Mouse (Mus musculus): ENCODE data around the gene Slc35g3. TPM values are rescaled to one million over a fixed set of nuclear protein-coding genes. Genes with fewer than 3 reads are reported as not detected.

Gene Slc35g3
- total and polyA plus RNA-seq, 3 experiments: not detected

GRCm38 (mm10) chr11:69803786-69804651, 42.3 kb upstream of the Slc35g3 start (continued):
- TF ChIP-seq MXI1 (IDR thresholded peaks at IDR 0.05; ENCODE audit: low read depth, low read length): peak; percentile 88

GRCm38 (mm10) chr11:69803328-69803727, 41.6 kb upstream of the Slc35g3 start:
- in situ Hi-C loops (cut with MboI; ENCODE audit: low pct_ligation_motif_present, low pct_unique_long_range_greater_than_20kb, low sequenced_read_pairs) (loop anchor here (5.0 kb wide), 1 partner anchor 74 kb away; the partner anchor contains the start of gene Tmem95), dilution Hi-C loops (cut with MboI; ENCODE audit: extremely low pct_ligation_motif_present, extremely low pct_unique_long_range_greater_than_20kb, low sequenced_read_pairs) (no loop called here)
- H3K4me1 ChIP-seq (ENCODE audit: control insufficient read depth in 1 of 2, insufficient read depth in 2 of 2): peaks cover 12 to 43% of the 10 kb centered on the region in 2 experiments
- H3K4me2 ChIP-seq (ENCODE audit: insufficient read depth, low read depth, poor library complexity, severe bottlenecking): peak overlapping the region; percentile 72
- no peak for DNase-seq (ENCODE audit: extremely low read depth)
- H3K27me3 ChIP-seq (replicated peaks): peaks cover 48% of the 10 kb centered on the region
- no peak for TF ChIP-seq HCFC1 (IDR thresholded peaks at IDR 0.05; ENCODE audit: low read depth, low read length)
- TF ChIP-seq TBP (conservative IDR thresholded peaks at IDR 0.05; ENCODE audit: low read depth, low read length): 0 out of 2 replicates have a peak, but pooled peaks have one; percentile 11
- no peaks in the 10 kb centered on the region for H3K36me3 ChIP-seq (replicated peaks in 1 of 2; ENCODE audit: control insufficient read depth in 1 of 2, insufficient read depth in 1 of 2, low read length in 1 of 2)
- H3K4me3 ChIP-seq (replicated peaks in 1 of 3; ENCODE audit: low read depth in 2 of 3, low read length in 2 of 3, poor library complexity in 1 of 3): peak overlapping the region; percentile 11 to 39 (median 37)
- H3K9ac ChIP-seq (ENCODE audit: insufficient read depth, low read depth): peak overlapping the region; percentile 2; the same call in 1 of the 2 replicates
- H3K79me2 ChIP-seq (replicated peaks; ENCODE audit: control insufficient read depth, extremely low read depth, insufficient read depth, poor library complexity, severe bottlenecking): no peaks in the 10 kb centered on the region
- H3K9me3 ChIP-seq (replicated peaks; ENCODE audit: low read length): peaks cover 24% of the 10 kb centered on the region
- H3K27ac ChIP-seq (ENCODE audit: insufficient read depth, low read depth): no peak overlapping the region

GRCm38 (mm10) chr11:69802648-69803105, 40.9 kb upstream of the Slc35g3 start:
- Histone ChIP-seq H3K79me2 (replicated peaks; ENCODE audit: control insufficient read depth, extremely low read depth, insufficient read depth, poor library complexity, severe bottlenecking) (no peaks in the 10 kb centered on the region), H3K4me1 (ENCODE audit: control insufficient read depth in 1 of 2, insufficient read depth in 2 of 2) (peaks cover 12 to 50% of the 10 kb centered on the region in 2 experiments)

GRCm38 (mm10) chr11:69801379-69801977, 39.7 kb upstream of the Slc35g3 start, which contains the start of gene Fgf11:
Gene Fgf11 (minus strand): TSS chr11:69801857.
- TF ChIP-seq SMC3 (IDR thresholded peaks at IDR 0.05; ENCODE audit: low read depth, low read length) (no peak), USF2 (conservative IDR thresholded peaks at IDR 0.05; ENCODE audit: low read depth, low read length) (no peak), E2F4 (IDR thresholded peaks at IDR 0.05; ENCODE audit: insufficient replicate concordance, low read depth, low read length) (no peak), MYC (IDR thresholded peaks at IDR 0.05; ENCODE audit: low read depth, low read length) (no peak), JUN (IDR thresholded peaks at IDR 0.05; ENCODE audit: insufficient read depth, low read depth, low read length) (no peak), CHD2 (IDR thresholded peaks at IDR 0.05; ENCODE audit: low read length) (no peak), GABPA (IDR thresholded peaks at IDR 0.05; ENCODE audit: insufficient replicate concordance, low read depth, low read length) (no peak), BHLHE40 (IDR thresholded peaks at IDR 0.05; ENCODE audit: low read depth, low read length) (no peak), NELFE (IDR thresholded peaks at IDR 0.05; ENCODE audit: low read depth, low read length) (no peak), POLR2AphosphoS2 (IDR thresholded peaks at IDR 0.05; ENCODE audit: low read depth, low read length) (no peak), HCFC1 (IDR thresholded peaks at IDR 0.05; ENCODE audit: low read depth, low read length) (no peak), CTCF (conservative IDR thresholded peaks at IDR 0.05 in 1 of 2, IDR thresholded peaks at IDR 0.05 in 1 of 2; ENCODE audit: low read depth in 2 of 2, low read length in 2 of 2) (no peak), IRF4 (IDR thresholded peaks at IDR 0.05; ENCODE audit: low read depth, low read length) (no peak)
- Histone ChIP-seq H3K27me3 (replicated peaks) (peaks cover 45% of the 10 kb centered on the region), H3K4me3 (replicated peaks in 1 of 3; ENCODE audit: low read depth in 2 of 3, low read length in 2 of 3, poor library complexity in 1 of 3) (peak within 1 kb of the TSS; percentile 49 to 64 (median 57)), H3K4me2 (ENCODE audit: insufficient read depth, low read depth, poor library complexity, severe bottlenecking) (peak within 1 kb of the TSS; percentile 72), H3K27ac (ENCODE audit: insufficient read depth, low read depth) (no peak within 1 kb of the TSS), H3K4me1 (ENCODE audit: control insufficient read depth in 1 of 2, insufficient read depth in 2 of 2) (peaks cover 12 to 57% of the 10 kb centered on the region in 2 experiments), H3K79me2 (replicated peaks; ENCODE audit: control insufficient read depth, extremely low read depth, insufficient read depth, poor library complexity, severe bottlenecking) (no peaks in the 10 kb centered on the region), H3K9me3 (replicated peaks; ENCODE audit: low read length) (peaks cover 22% of the 10 kb centered on the region), H3K36me3 (replicated peaks in 1 of 2; ENCODE audit: control insufficient read depth in 1 of 2, insufficient read depth in 1 of 2, low read length in 1 of 2) (no peaks in the 10 kb centered on the region), H3K9ac (ENCODE audit: insufficient read depth, low read depth) (peak within 1 kb of the TSS; percentile 27; the same call in 1 of the 2 replicates)
- dilution Hi-C loops (cut with MboI; ENCODE audit: extremely low pct_ligation_motif_present, extremely low pct_unique_long_range_greater_than_20kb, low sequenced_read_pairs) (no loop called here), in situ Hi-C loops (cut with MboI; ENCODE audit: low pct_ligation_motif_present, low pct_unique_long_range_greater_than_20kb, low sequenced_read_pairs) (loop anchor here (5.0 kb wide), 1 partner anchor 76 kb away; the partner anchor contains the start of gene Tmem95)
- no peak for DNase-seq (ENCODE audit: extremely low read depth)

More at GRCm38 (mm10) chr11:69802648-69803105, 40.9 kb upstream of the Slc35g3 start:
- in situ Hi-C loops (cut with MboI; ENCODE audit: low pct_ligation_motif_present, low pct_unique_long_range_greater_than_20kb, low sequenced_read_pairs): loop anchor here (5.0 kb wide), 1 partner anchor 75 kb away; the partner anchor contains the start of gene Tmem95
- TF ChIP-seq CTCF (conservative IDR thresholded peaks at IDR 0.05 in 1 of 2, IDR thresholded peaks at IDR 0.05 in 1 of 2; ENCODE audit: low read depth in 2 of 2, low read length in 2 of 2): no peak
- peak; percentile 28; the same call in 1 of the 2 replicates for TF ChIP-seq SIN3A (IDR thresholded peaks at IDR 0.05; ENCODE audit: low read length)
- H3K4me2 ChIP-seq (ENCODE audit: insufficient read depth, low read depth, poor library complexity, severe bottlenecking): peak overlapping the region; percentile 72
- dilution Hi-C loops (cut with MboI; ENCODE audit: extremely low pct_ligation_motif_present, extremely low pct_unique_long_range_greater_than_20kb, low sequenced_read_pairs): no loop called here
- no peak for DNase-seq (ENCODE audit: extremely low read depth)
- H3K4me3 ChIP-seq (replicated peaks in 1 of 3; ENCODE audit: low read depth in 2 of 3, low read length in 2 of 3, poor library complexity in 1 of 3): peak overlapping the region; percentile 39 to 57 (median 42)
- H3K36me3 ChIP-seq (replicated peaks in 1 of 2; ENCODE audit: control insufficient read depth in 1 of 2, insufficient read depth in 1 of 2, low read length in 1 of 2): no peaks in the 10 kb centered on the region
- H3K27ac ChIP-seq (ENCODE audit: insufficient read depth, low read depth): no peak overlapping the region
- H3K9ac ChIP-seq (ENCODE audit: insufficient read depth, low read depth): peak overlapping the region; percentile 27; the same call in 1 of the 2 replicates
- peaks cover 45% of the 10 kb centered on the region for H3K27me3 ChIP-seq (replicated peaks)
- peaks cover 24% of the 10 kb centered on the region for H3K9me3 ChIP-seq (replicated peaks; ENCODE audit: low read length)
